Mouse (Mus musculus) left cerebral cortex, postnatal 4 days (tissue): ENCODE measurements around the gene Cacna1h. TPM values are rescaled to one million over a fixed set of nuclear protein-coding genes. Genes with fewer than 3 reads are reported as not detected.

Source experiments
- DNase-seq: peaks from one replicate; pipeline ENCODE4 v3.0.0-alpha.2; 2022
- intact Hi-C: fragments of 180-260 bp; cut with DNase I; formaldehyde crosslinking; loops from one replicate; pipeline ENCODE4 v1.15.1; 2025
- total RNA-seq, 2 experiments: library from RNA; stranded (reverse); gene quantifications; 2 replicates each; pipeline ENCODE4 v1.2.3; 2021

The Cacna1h gene
- total RNA-seq, 2 experiments from 2014 or later = 96.9 to 103 TPM

GRCm38 (mm10) chr17:25410180-25410579 is 23.4 kb downstream of the Cacna1h start:
- intact Hi-C loops = no loop called here
- no peak for DNase-seq

GRCm38 (mm10) chr17:25409621-25410020 is 24.0 kb downstream of the Cacna1h start:
- no peak for DNase-seq
- intact Hi-C loops = loop anchor here (5.0 kb wide), 1 partner anchor 33 kb away; no protein-coding TSS in a partner anchor

- no peak for DNase-seq
- intact Hi-C loops = loop anchor here (5.0 kb wide), 1 partner anchor 34 kb away; no protein-coding TSS in a partner anchor
Measured at GRCm38 (mm10) chr17:25408302-25408999, 25.1 kb downstream of the Cacna1h start.

GRCm38 (mm10) chr17:25407352-25407751 is 26.2 kb downstream of the Cacna1h start:
- intact Hi-C loops = loop anchor here (5.0 kb wide), 1 partner anchor 35 kb away; no protein-coding TSS in a partner anchor
- DNase-seq = no peak

GRCm38 (mm10) chr17:25406011-25406441 is 27.6 kb downstream of the Cacna1h start:
- DNase-seq = no peak
- intact Hi-C loops = loop anchor here (5.0 kb wide), 1 partner anchor 36 kb away; no protein-coding TSS in a partner anchor

GRCm38 (mm10) chr17:25405224-25405895 is 28.2 kb downstream of the Cacna1h start:
- intact Hi-C loops = loop anchor here (5.0 kb wide), 1 partner anchor 37 kb away; no protein-coding TSS in a partner anchor
- no peak for DNase-seq

- no peak for DNase-seq
- intact Hi-C loops = no loop called here
Measured at GRCm38 (mm10) chr17:25404190-25404589, 29.4 kb downstream of the Cacna1h start.

GRCm38 (mm10) chr17:25402224-25402623 is 31.4 kb downstream of the Cacna1h start:
- DNase-seq = no peak
- intact Hi-C loops = no loop called here

- no peak for DNase-seq
- intact Hi-C loops = no loop called here
Measured at GRCm38 (mm10) chr17:25401491-25401890, 32.1 kb downstream of the Cacna1h start.

- DNase-seq = peak; percentile 28
Measured at GRCm38 (mm10) chr17:25400443-25400842, 33.1 kb downstream of the Cacna1h start.

GRCm38 (mm10) chr17:25398520-25398838 is 35.1 kb downstream of the Cacna1h start:
- intact Hi-C loops = loop anchor here (1.0 to 10.0 kb wide), 2 partner anchors 72 to 296 kb away; no protein-coding TSS in a partner anchor
- DNase-seq = no peak

More at GRCm38 (mm10) chr17:25400443-25400842, 33.1 kb downstream of the Cacna1h start:
- intact Hi-C loops = no loop called here

GRCm38 (mm10) chr17:25397804-25398519 is 35.6 kb downstream of the Cacna1h start:
- DNase-seq = peak; percentile 90
- intact Hi-C loops = loop anchor here (1.0 to 10.0 kb wide), 2 partner anchors 72 to 297 kb away; no protein-coding TSS in a partner anchor

- no peak for DNase-seq
- intact Hi-C loops = loop anchor here (10.0 kb wide), 1 partner anchor 300 kb away; no protein-coding TSS in a partner anchor
Measured at GRCm38 (mm10) chr17:25394526-25394925, 39.1 kb downstream of the Cacna1h start.

GRCm38 (mm10) chr17:25374011-25374410 is 59.6 kb downstream of the Cacna1h start:
- DNase-seq = peak; percentile 27
- intact Hi-C loops = no loop called here

- DNase-seq = no peak
- intact Hi-C loops = no loop called here
Measured at GRCm38 (mm10) chr17:25372491-25372890, 61.1 kb downstream of the Cacna1h start.

- no peak for DNase-seq
Measured at GRCm38 (mm10) chr17:25368973-25369372, 64.6 kb downstream of the Cacna1h start, which contains the start of gene Tpsg1. Tpsg1 (plus strand) TSS chr17:25369273.

GRCm38 (mm10) chr17:25366005-25366404 is 67.6 kb downstream of the Cacna1h start, which contains the start of gene Tpsb2:
Tpsb2 (plus strand) TSS chr17:25366305.
- no peak for DNase-seq
- intact Hi-C loops = no loop called here

More at GRCm38 (mm10) chr17:25368973-25369372, 64.6 kb downstream of the Cacna1h start, which contains the start of gene Tpsg1:
- intact Hi-C loops = no loop called here

GRCm38 (mm10) chr17:25363726-25364125 is 69.9 kb downstream of the Cacna1h start:
- DNase-seq = peak; percentile 45
- intact Hi-C loops = no loop called here

GRCm38 (mm10) chr17:25361291-25361690 is 72.3 kb downstream of the Cacna1h start:
- DNase-seq = no peak
- intact Hi-C loops = no loop called here

- DNase-seq = no peak
- intact Hi-C loops = no loop called here
Measured at GRCm38 (mm10) chr17:25345462-25345861, 88.1 kb downstream of the Cacna1h start, which contains the start of gene Tpsab1. Tpsab1 (minus strand) TSS chr17:25345562.

GRCm38 (mm10) chr17:25341490-25341889 is 92.1 kb downstream of the Cacna1h start:
- no peak for DNase-seq
- intact Hi-C loops = no loop called here
